Mouse (Mus musculus): Measurements from ENCODE around the gene Gm45785.
A peak's percentile ranks its signal among the peaks of the same experiment; 100 is the strongest.
"Not testable (repeated sequence)": the region's sequence is repeated elsewhere in the genome, so short reads cannot be mapped to it uniquely, and the experiment has no call there.

Gene Gm45785

GRCm38 (mm10) chr7:140855860-140856784 lies at the start of gene Gm45785:
Gene Gm45785, minus strand, starts transcription at chr7:140856331.
- DNase-seq (ENCODE audit: low spot score), result peak; percentile 94

- no peak for DNase-seq (ENCODE audit: low spot score)
Observed at GRCm38 (mm10) chr7:140905642-140906081, 49.5 kb upstream of the Gm45785 start.

GRCm38 (mm10) chr7:140903212-140903611 lies 47.1 kb upstream of the Gm45785 start:
- peak; percentile 89 for DNase-seq (ENCODE audit: low spot score)

GRCm38 (mm10) chr7:140902036-140902875 lies 46.1 kb upstream of the Gm45785 start:
- no peak for DNase-seq (ENCODE audit: low spot score)

- DNase-seq (ENCODE audit: low spot score), result no peak
Observed at GRCm38 (mm10) chr7:140900220-140900619, 44.1 kb upstream of the Gm45785 start, which contains the start of gene Cox8b. Gene Cox8b, minus strand, starts transcription at chr7:140900446.

GRCm38 (mm10) chr7:140899121-140899520 lies 43.0 kb upstream of the Gm45785 start:
- DNase-seq (ENCODE audit: low spot score), result no peak

GRCm38 (mm10) chr7:140897863-140898262 lies 41.7 kb upstream of the Gm45785 start:
- no peak for DNase-seq (ENCODE audit: low spot score)

GRCm38 (mm10) chr7:140894611-140895010 lies 38.5 kb upstream of the Gm45785 start:
- no peak for DNase-seq (ENCODE audit: low spot score)

GRCm38 (mm10) chr7:140894031-140894430 lies 37.9 kb upstream of the Gm45785 start:
- DNase-seq (ENCODE audit: low spot score), result no peak

- not testable (repeated sequence) for DNase-seq (ENCODE audit: low spot score)
Observed at GRCm38 (mm10) chr7:140890636-140891035, 34.5 kb upstream of the Gm45785 start.

- no peak for DNase-seq (ENCODE audit: low spot score)
Observed at GRCm38 (mm10) chr7:140882469-140882803, 26.3 kb upstream of the Gm45785 start.

GRCm38 (mm10) chr7:140881696-140882468 lies 25.8 kb upstream of the Gm45785 start, which contains the start of the genes Psmd13 and Sirt3:
Gene Psmd13, plus strand, starts transcription at chr7:140881968.
Gene Sirt3, minus strand, starts transcription at chr7:140882309.
- peak; percentile 96 for DNase-seq (ENCODE audit: low spot score)

- DNase-seq (ENCODE audit: low spot score), result no peak
Observed at GRCm38 (mm10) chr7:140880865-140881515, 24.9 kb upstream of the Gm45785 start.

- no peak for DNase-seq (ENCODE audit: low spot score)
Observed at GRCm38 (mm10) chr7:140880419-140880818, 24.3 kb upstream of the Gm45785 start.

GRCm38 (mm10) chr7:140879355-140879754 lies 23.2 kb upstream of the Gm45785 start:
- no peak for DNase-seq (ENCODE audit: low spot score)

GRCm38 (mm10) chr7:140877364-140877763 lies 21.2 kb upstream of the Gm45785 start:
- no peak for DNase-seq (ENCODE audit: low spot score)

- no peak for DNase-seq (ENCODE audit: low spot score)
Observed at GRCm38 (mm10) chr7:140874224-140874623, 18.1 kb upstream of the Gm45785 start.

- DNase-seq (ENCODE audit: low spot score), result no peak
Observed at GRCm38 (mm10) chr7:140864761-140865160, 8.6 kb upstream of the Gm45785 start.

- no peak for DNase-seq (ENCODE audit: low spot score)
Observed at GRCm38 (mm10) chr7:140860728-140861127, 4.6 kb upstream of the Gm45785 start.

- no peak for DNase-seq (ENCODE audit: low spot score)
Observed at GRCm38 (mm10) chr7:140859997-140860396, 3.9 kb upstream of the Gm45785 start.

- no peak for DNase-seq (ENCODE audit: low spot score)
Observed at GRCm38 (mm10) chr7:140858746-140859145, 2.6 kb upstream of the Gm45785 start.

Measured in embryo, embryonic 10.5 days (tissue).